Mouse (Mus musculus) olfactory bulb, adult 2 months (tissue): Measurements from ENCODE around the gene Uba52.

Experiments
- CTCF ChIP-seq: fragments of 200-500 bp; IDR thresholded peaks from 2 replicates; pipeline ENCODE4 v1.5.1; 2012; ENCODE audit warnings: low read depth, mild to moderate bottlenecking, low read length, moderate library complexity; ENCODE audit not compliant: insufficient read depth
- POLR2A ChIP-seq: fragments of 200-500 bp; IDR thresholded peaks from 2 replicates; pipeline ENCODE4 v1.6.1; 2012; ENCODE audit warnings: mild to moderate bottlenecking, low read depth, low read length, moderate library complexity; ENCODE audit not compliant: insufficient read depth

DNA sequence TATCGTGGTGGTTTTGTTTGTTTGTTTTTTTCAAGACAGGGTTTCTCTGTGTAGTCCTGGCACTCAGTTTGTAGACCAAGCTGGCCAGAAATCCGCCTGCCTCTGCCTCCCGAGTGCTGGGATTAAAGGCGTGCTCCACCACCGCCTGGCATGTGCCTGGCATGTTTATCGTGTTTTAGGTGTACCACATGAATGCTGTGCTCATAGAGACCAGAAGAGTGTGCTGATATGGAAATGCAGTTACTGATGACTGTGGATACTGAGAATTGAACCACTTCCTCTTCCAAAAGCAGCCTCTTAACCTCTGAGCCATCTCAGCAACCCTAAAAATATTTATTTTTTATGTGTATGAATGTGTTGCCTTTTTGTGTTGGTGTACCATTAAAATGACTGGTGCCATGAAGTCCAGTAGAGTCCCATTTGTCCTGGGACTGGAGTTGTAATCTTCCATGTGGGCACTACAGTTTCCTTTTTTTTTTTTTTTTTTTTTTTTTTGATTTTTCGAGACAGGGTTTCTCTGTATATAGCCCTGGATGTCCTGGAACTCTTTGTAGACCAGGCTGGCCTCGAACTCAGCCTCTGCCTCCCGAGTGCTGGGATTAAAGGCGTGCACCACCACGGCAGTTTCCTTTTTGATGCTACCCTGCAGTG lies 1.8 kb upstream of the Uba52 start:
- TF ChIP-seq CTCF (no peak), POLR2A (no peak)
